Mouse (Mus musculus): Measurements from ENCODE around the gene Fam110a. TPM values are rescaled to one million over a fixed set of nuclear protein-coding genes. Genes with fewer than 3 reads are reported as not detected.
A peak's percentile ranks its signal among the peaks of the same experiment; 100 is the strongest.

The Fam110a gene
- polyA plus RNA-seq, 1 experiment from 2014 or later: 149 TPM

GRCm38 (mm10) chr2:151964052-151964451 is 16.0 kb downstream of the Fam110a start:
- Histone ChIP-seq H3K36me3 (peaks cover 11% of the 10 kb centered on the region), H3K9me3 (no peaks in the 10 kb centered on the region), H3K4me3 (0 out of 2 replicates have a peak overlapping the region, but pooled peaks have one; percentile 18), H3K27me3 (ENCODE audit: insufficient read depth, poor library complexity, severe bottlenecking) (peaks cover 22% of the 10 kb centered on the region; the same call in 1 of the 2 replicates), H3K4me1 (replicated peaks) (peaks cover 90% of the 10 kb centered on the region), H3K27ac (peak overlapping the region; percentile 50; the same call in 1 of the 2 replicates)
- DNase-seq (ENCODE audit: low spot score): peak; percentile 28
- 2% methylated on average over 9 of the region's 9 CpGs for WGBS

DNA sequence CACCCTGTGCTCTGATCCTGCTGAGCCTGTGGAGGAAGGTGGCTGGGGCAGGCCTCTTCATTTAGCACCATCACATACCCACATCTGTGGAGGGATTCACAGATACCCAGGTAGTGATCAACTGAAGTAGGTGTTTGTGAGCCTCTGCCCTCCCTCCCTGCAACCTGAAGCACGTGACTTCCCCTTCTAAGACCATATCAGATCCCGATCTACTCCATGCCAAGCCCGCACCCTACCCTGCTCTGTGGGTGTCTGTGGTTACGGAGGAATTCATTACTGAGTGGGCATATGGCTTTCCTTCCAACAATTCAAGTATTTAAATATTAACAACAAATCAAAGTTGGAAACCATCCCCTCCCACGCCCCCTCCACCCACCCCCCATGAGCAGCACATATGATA is 16.7 kb downstream of the Fam110a start:
- no peaks in the 10 kb centered on the region for H3K9me3 ChIP-seq
- peaks cover 22% of the 10 kb centered on the region; the same call in 1 of the 2 replicates for H3K27me3 ChIP-seq (ENCODE audit: insufficient read depth, poor library complexity, severe bottlenecking)
- 87% methylated on average over 5 of the region's 5 CpGs for WGBS
- peaks cover 3% of the 10 kb centered on the region for H3K36me3 ChIP-seq
- DNase-seq (ENCODE audit: low spot score): no peak
- H3K4me1 ChIP-seq (replicated peaks): peaks cover 89% of the 10 kb centered on the region
- peak overlapping the region; percentile 64; the same call in 1 of the 2 replicates for H3K27ac ChIP-seq
- H3K4me3 ChIP-seq: no peak overlapping the region

- no peak overlapping the region for H3K4me3 ChIP-seq
- H3K27me3 ChIP-seq (ENCODE audit: insufficient read depth, poor library complexity, severe bottlenecking): peaks cover 22% of the 10 kb centered on the region; the same call in 1 of the 2 replicates
- WGBS: 62% methylated on average over 10 of the region's 10 CpGs
- peaks cover 80% of the 10 kb centered on the region for H3K4me1 ChIP-seq (replicated peaks)
- H3K27ac ChIP-seq: peak overlapping the region; percentile 62
- no peaks in the 10 kb centered on the region for H3K36me3 ChIP-seq
- no peaks in the 10 kb centered on the region for H3K9me3 ChIP-seq
- DNase-seq (ENCODE audit: low spot score): no peak
Observed at GRCm38 (mm10) chr2:151962474-151962873, 17.5 kb downstream of the Fam110a start.

DNA sequence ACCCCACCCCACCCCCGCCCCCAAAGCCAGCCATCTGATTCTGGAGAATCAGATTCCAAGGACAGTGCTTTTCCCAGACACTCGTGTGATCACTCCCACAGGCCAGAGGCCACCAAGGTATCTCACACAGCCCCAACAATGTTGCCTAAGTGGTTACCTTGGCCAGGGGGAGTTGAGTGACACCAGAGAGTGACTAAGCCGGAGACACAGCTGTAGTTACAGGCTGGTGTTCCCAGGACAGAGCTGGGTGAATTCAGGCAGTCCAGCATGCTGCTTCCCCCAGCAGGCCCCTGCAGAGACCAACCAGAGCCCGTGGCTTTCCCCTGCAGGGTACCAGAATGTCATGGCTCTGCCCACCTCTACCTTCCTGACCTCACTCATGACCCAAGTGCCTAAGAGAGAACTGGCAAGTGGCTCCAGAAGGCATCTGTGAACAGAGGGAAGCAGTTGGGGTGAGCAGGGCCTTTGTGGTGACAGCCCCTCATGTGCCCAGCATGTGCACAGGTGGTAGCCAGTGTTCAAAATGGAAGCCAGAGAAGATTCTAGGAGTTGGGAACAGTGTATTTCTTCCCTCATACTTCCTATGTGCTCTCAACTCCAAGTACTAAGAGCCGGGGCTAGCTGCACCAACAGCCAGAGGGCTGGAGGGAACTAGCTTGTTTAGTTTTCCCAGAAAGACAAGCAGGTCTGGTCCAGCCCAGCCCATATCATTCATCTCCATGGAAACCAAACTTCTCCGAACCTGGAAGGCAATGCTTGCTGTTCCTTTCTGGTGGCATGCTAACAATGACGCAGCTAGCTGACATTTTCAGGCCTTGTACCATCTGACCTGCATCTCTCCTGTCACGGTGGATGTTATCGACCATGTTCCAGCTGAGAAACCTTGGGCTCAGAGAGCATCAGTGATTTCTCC is 18.5 kb downstream of the Fam110a start:
- WGBS: 33% methylated on average over 9 of the region's 9 CpGs
- no peak for DNase-seq (ENCODE audit: low spot score)
- peaks cover 73% of the 10 kb centered on the region for H3K4me1 ChIP-seq (replicated peaks)
- H3K27me3 ChIP-seq (ENCODE audit: insufficient read depth, poor library complexity, severe bottlenecking): peaks cover 22% of the 10 kb centered on the region; the same call in 1 of the 2 replicates
- no peak overlapping the region for H3K4me3 ChIP-seq
- H3K27ac ChIP-seq: peak overlapping the region; percentile 77
- H3K9me3 ChIP-seq: no peaks in the 10 kb centered on the region
- no peaks in the 10 kb centered on the region for H3K36me3 ChIP-seq

- H3K4me1 ChIP-seq (replicated peaks): peaks cover 61% of the 10 kb centered on the region
- no peak overlapping the region for H3K27ac ChIP-seq
- 22% methylated on average over 5 of the region's 5 CpGs for WGBS
- H3K4me3 ChIP-seq: no peak overlapping the region
- no peaks in the 10 kb centered on the region for H3K9me3 ChIP-seq
- no peaks in the 10 kb centered on the region for H3K36me3 ChIP-seq
- 0 out of 2 replicates have a peak, but pooled peaks cover 11% of the 10 kb centered on the region for H3K27me3 ChIP-seq (ENCODE audit: insufficient read depth, poor library complexity, severe bottlenecking)
- no peak for DNase-seq (ENCODE audit: low spot score)
Observed at GRCm38 (mm10) chr2:151959274-151959673, 20.7 kb downstream of the Fam110a start.

GRCm38 (mm10) chr2:151956500-151957137 is 23.4 kb downstream of the Fam110a start:
- no peaks in the 10 kb centered on the region for H3K27me3 ChIP-seq (ENCODE audit: insufficient read depth, poor library complexity, severe bottlenecking)
- H3K27ac ChIP-seq: no peak overlapping the region
- H3K36me3 ChIP-seq: no peaks in the 10 kb centered on the region
- 80% methylated on average over 4 of the region's 4 CpGs for WGBS
- no peak for DNase-seq (ENCODE audit: low spot score)
- H3K9me3 ChIP-seq: no peaks in the 10 kb centered on the region
- no peak overlapping the region for H3K4me3 ChIP-seq
- peaks cover 35% of the 10 kb centered on the region for H3K4me1 ChIP-seq (replicated peaks)

DNA sequence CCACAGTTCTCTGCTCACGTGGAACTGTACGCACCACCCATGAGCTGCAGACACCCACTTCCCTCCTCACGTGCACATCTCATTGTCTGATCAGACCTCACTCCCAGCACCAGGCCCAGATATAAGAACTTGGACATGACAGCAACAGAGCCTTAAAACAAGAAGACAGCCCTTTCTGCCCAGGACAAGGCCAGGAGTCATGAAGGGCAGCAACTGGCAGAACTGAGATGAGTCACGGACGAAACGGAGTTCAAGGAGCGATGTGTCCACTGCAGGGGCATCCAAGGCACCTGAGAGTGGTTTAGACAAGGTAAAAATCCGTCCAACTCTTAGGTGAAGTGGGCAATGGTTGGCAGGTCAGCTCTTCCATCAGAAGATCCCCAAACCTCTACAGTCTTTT is 26.4 kb downstream of the Fam110a start:
- Histone ChIP-seq H3K36me3 (no peaks in the 10 kb centered on the region), H3K27me3 (ENCODE audit: insufficient read depth, poor library complexity, severe bottlenecking) (no peaks in the 10 kb centered on the region), H3K27ac (no peak overlapping the region), H3K4me3 (no peak overlapping the region), H3K4me1 (replicated peaks) (peaks cover 7% of the 10 kb centered on the region; the same call in 1 of the 2 replicates), H3K9me3 (no peaks in the 10 kb centered on the region)
- no peak for DNase-seq (ENCODE audit: low spot score)
- 87% methylated on average over 8 of the region's 8 CpGs for WGBS

GRCm38 (mm10) chr2:151949082-151949774 is 30.8 kb downstream of the Fam110a start:
- no peaks in the 10 kb centered on the region for H3K4me1 ChIP-seq (replicated peaks)
- 73% methylated on average over 2 of the region's 2 CpGs for WGBS
- no peak for DNase-seq (ENCODE audit: low spot score)
- H3K27me3 ChIP-seq (ENCODE audit: insufficient read depth, poor library complexity, severe bottlenecking): no peaks in the 10 kb centered on the region
- H3K9me3 ChIP-seq: no peaks in the 10 kb centered on the region
- H3K4me3 ChIP-seq: no peak overlapping the region
- H3K36me3 ChIP-seq: no peaks in the 10 kb centered on the region
- no peak overlapping the region for H3K27ac ChIP-seq

GRCm38 (mm10) chr2:151948311-151948710 is 31.7 kb downstream of the Fam110a start:
- no peak overlapping the region for H3K4me3 ChIP-seq
- no peaks in the 10 kb centered on the region; the same call in 1 of the 2 replicates for H3K4me1 ChIP-seq (replicated peaks)
- no peak overlapping the region for H3K27ac ChIP-seq
- no peaks in the 10 kb centered on the region for H3K27me3 ChIP-seq (ENCODE audit: insufficient read depth, poor library complexity, severe bottlenecking)
- 85% methylated on average over 7 of the region's 7 CpGs for WGBS
- H3K36me3 ChIP-seq: no peaks in the 10 kb centered on the region
- H3K9me3 ChIP-seq: no peaks in the 10 kb centered on the region
- DNase-seq (ENCODE audit: low spot score): no peak

GRCm38 (mm10) chr2:151947617-151948016 is 32.4 kb downstream of the Fam110a start:
- Histone ChIP-seq H3K9me3 (no peaks in the 10 kb centered on the region), H3K4me3 (no peak overlapping the region), H3K27ac (no peak overlapping the region), H3K27me3 (ENCODE audit: insufficient read depth, poor library complexity, severe bottlenecking) (no peaks in the 10 kb centered on the region), H3K36me3 (no peaks in the 10 kb centered on the region), H3K4me1 (replicated peaks) (no peaks in the 10 kb centered on the region; the same call in 1 of the 2 replicates)
- DNase-seq (ENCODE audit: low spot score): no peak
- 91% methylated on average over 2 of the region's 2 CpGs for WGBS

DNA sequence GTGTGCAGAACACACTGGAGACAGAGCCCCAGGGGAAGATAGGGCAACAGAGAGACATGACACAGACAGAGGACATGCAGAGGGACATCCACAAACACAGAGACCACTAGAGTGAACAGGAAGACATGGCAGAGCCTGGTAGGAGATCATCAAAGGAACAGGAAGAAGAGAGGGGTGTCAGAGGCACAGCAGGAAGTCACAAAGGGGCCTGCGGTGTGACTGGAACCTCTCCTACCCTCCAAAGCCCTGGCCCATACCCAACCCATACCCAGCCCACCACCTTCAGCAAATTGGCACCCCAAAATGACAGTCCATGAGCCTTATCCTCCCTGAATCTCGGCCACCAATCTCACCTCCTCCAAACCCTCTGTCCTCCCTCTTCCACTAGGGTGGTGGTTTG is 35.9 kb downstream of the Fam110a start:
- Histone ChIP-seq H3K27me3 (ENCODE audit: insufficient read depth, poor library complexity, severe bottlenecking) (no peaks in the 10 kb centered on the region), H3K4me1 (replicated peaks) (peaks cover under 1% of the 10 kb centered on the region), H3K36me3 (no peaks in the 10 kb centered on the region), H3K9me3 (no peaks in the 10 kb centered on the region), H3K27ac (no peak overlapping the region), H3K4me3 (no peak overlapping the region)
- DNase-seq (ENCODE audit: low spot score): no peak
- WGBS: 59% methylated on average over 2 of the region's 2 CpGs

GRCm38 (mm10) chr2:151941269-151941668 is 38.8 kb downstream of the Fam110a start:
- no peak overlapping the region for H3K4me3 ChIP-seq
- no peak overlapping the region for H3K27ac ChIP-seq
- no peaks in the 10 kb centered on the region for H3K9me3 ChIP-seq
- no peaks in the 10 kb centered on the region for H3K27me3 ChIP-seq (ENCODE audit: insufficient read depth, poor library complexity, severe bottlenecking)
- no peaks in the 10 kb centered on the region for H3K36me3 ChIP-seq
- WGBS: 37% methylated on average over 2 of the region's 2 CpGs
- H3K4me1 ChIP-seq (replicated peaks): peaks cover 13% of the 10 kb centered on the region
- no peak for DNase-seq (ENCODE audit: low spot score)

All from hindbrain, embryonic 10.5 days (tissue).